Mouse (Mus musculus) stomach, embryonic 16.5 days (tissue): ENCODE data around the gene Acsl5. TPM values are rescaled to one million over a fixed set of nuclear protein-coding genes. Genes with fewer than 3 reads are reported as not detected.

Experiments
- ATAC-seq: fragments of 200-750 bp; cut with Nextera tagmentation; 2 replicates; pipeline ENCODE4 v1.8.0; 2017; ENCODE audit warnings: moderate number of reproducible peaks, moderate TSS enrichment; ENCODE audit not compliant: insufficient read depth, low FRiP score
- H3K27ac ChIP-seq: fragments of 300-500 bp; sonication (generic); 2 replicates; pipeline ENCODE4 v1.5.1; 2014; ENCODE audit warnings: low read length
- H3K27me3 ChIP-seq: fragments of 300-500 bp; sonication (generic); 2 replicates; pipeline ENCODE4 v1.6.1; 2014; ENCODE audit warnings: low read length, control low read depth, mixed read lengths; ENCODE audit not compliant: control insufficient read depth, insufficient read depth
- H3K36me3 ChIP-seq: fragments of 300-500 bp; sonication (generic); 2 replicates; pipeline ENCODE4 v1.6.1; 2014; ENCODE audit warnings: low read length; ENCODE audit not compliant: control insufficient read depth, insufficient read depth
- H3K4me1 ChIP-seq: fragments of 300-500 bp; sonication (generic); 2 replicates; pipeline ENCODE4 v1.6.1; 2014; ENCODE audit warnings: low read length, control low read depth, mixed read lengths; ENCODE audit not compliant: control insufficient read depth, insufficient read depth
- H3K4me2 ChIP-seq: fragments of 300-500 bp; sonication (generic); 2 replicates; pipeline ENCODE4 v1.6.1; 2014; ENCODE audit warnings: low read depth, low read length, mixed read lengths
- H3K4me3 ChIP-seq: fragments of 300-500 bp; sonication (generic); replicated peaks from 2 replicates; pipeline ENCODE4 v1.5.1; 2014; ENCODE audit warnings: mild to moderate bottlenecking, low read length
- H3K9ac ChIP-seq: fragments of 300-500 bp; sonication (generic); 2 replicates; pipeline ENCODE4 v1.6.1; 2014; ENCODE audit warnings: low read length
- H3K9me3 ChIP-seq: fragments of 300-500 bp; sonication (generic); replicated peaks from 2 replicates; pipeline ENCODE4 v1.6.1; 2016; ENCODE audit warnings: low read length, control low read depth; ENCODE audit not compliant: control insufficient read depth
- WGBS: fragments of 180-500 bp; shearing (Covaris S2); extraction: QIAGEN DNeasy Blood & Tissue Kit; methylation state at CpG from one replicate; pipeline ENCODE4 v1.1.7; 2014; 5-methylcytosine and 5-hydroxymethylcytosine counted together
- polyA plus RNA-seq: library from polyadenylated mRNA; unstranded; fragments of >200 nt; fragmentation: Nextera tagmentation; extraction: Ambion mirVana; gene quantifications from 2 replicates; pipeline ENCODE4 v1.2.1, GENCODE M21; 2015

Gene Acsl5
- polyA plus RNA-seq, 1 experiment from 2014 or later, result 151 TPM

DNA sequence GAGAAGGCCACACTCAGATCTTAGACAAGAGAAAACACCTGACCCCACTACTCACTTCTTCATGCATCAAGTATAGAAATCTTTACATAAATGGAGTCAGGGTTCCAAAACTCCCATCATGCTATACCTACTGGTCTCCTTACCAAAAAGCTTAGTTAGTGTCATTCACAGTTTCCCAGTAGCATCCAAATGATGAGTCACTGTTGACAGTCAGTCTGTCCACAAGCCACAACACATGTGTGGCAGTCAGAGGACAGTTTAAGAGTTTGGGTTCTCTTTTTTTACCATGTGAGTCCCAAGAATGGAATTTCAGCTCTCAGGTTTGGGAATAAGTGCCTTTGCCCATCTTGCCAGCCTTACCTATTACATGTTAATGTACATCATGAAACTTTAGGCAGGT, 37.2 kb downstream of the Acsl5 start:
- ATAC-seq, result no peak
- H3K9ac ChIP-seq, result no peak overlapping the region
- H3K9me3 ChIP-seq, result no peaks in the 10 kb centered on the region
- no peaks in the 10 kb centered on the region for H3K36me3 ChIP-seq
- H3K27ac ChIP-seq, result no peak overlapping the region
- no peaks in the 10 kb centered on the region for H3K27me3 ChIP-seq
- no peak overlapping the region for H3K4me2 ChIP-seq
- no peak overlapping the region for H3K4me3 ChIP-seq
- no peaks in the 10 kb centered on the region for H3K4me1 ChIP-seq

DNA sequence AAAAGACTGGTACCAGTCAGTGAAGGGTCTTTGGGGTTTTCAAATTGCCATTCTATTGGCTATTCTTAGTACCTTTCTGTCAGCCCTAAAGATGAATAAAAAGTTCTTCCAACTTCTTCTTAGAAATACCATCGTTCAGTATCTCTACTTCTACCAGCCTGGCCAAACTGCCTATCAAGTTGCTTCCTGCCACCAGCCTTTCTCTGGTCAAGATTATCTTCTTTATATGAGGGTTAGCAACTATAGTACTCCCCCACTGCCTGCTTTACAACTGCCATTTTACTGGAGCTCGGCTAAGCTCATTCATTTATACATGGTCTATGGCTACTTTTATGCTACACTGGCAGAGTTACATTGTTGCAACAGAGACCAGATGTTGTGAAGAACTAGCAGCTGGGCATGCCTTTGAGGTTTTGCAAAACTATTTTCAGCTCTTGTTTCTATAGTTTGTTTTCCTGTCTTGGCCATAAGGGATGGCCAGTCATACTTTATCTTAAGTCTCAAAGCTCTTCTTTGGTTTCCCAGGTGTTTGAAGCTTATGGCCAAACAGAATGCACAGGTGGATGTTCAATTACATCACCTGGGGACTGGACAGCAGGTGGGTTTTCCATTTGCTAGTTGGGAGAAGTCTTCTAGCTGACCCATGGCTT, 39.0 kb downstream of the Acsl5 start:
- WGBS, result 85% methylated on average over 2 of the region's 2 CpGs
- H3K36me3 ChIP-seq, result no peaks in the 10 kb centered on the region; the same call in 1 of the 2 replicates
- no peaks in the 10 kb centered on the region for H3K27me3 ChIP-seq

DNA sequence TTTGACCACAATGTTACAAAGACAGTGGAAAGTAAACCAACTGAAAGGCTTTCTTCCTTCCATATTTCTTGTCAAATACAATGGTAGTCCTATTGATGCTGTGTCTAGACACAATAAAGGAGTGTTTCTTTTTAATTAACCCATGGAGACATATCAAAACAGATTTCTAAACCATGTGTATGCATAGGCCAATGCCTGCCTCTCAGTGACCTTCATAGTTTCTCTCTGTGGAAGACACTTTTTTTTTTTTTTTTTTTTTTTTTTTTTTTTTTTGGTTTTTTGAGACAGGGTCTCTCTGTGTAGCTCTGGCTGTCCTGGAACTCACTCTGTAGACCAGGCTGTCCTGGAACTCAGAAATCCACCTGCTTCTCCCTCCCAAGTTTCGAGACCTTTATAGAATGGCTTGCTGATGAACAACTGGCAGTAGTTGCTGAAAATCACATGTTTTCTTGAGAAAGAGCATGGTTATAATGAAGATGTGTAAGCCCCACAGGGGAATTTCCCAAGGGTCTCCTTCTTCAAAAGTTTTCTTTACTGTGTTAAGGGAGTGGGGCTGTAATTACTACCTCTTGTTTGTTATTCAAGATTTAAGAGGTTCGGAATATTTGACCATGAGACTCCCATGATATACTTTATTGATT, 40.6 kb downstream of the Acsl5 start:
- Histone ChIP-seq H3K9ac (no peak overlapping the region), H3K4me1 (no peaks in the 10 kb centered on the region), H3K27me3 (no peaks in the 10 kb centered on the region), H3K36me3 (peaks cover 9% of the 10 kb centered on the region), H3K27ac (no peak overlapping the region), H3K4me3 (no peak overlapping the region), H3K4me2 (no peak overlapping the region), H3K9me3 (no peaks in the 10 kb centered on the region)
- no peak for ATAC-seq
- 92% methylated on average over 2 of the region's 2 CpGs for WGBS

More for the DNA sequence above, 39.0 kb downstream of the Acsl5 start:
- Histone ChIP-seq H3K9me3 (no peaks in the 10 kb centered on the region), H3K4me2 (no peak overlapping the region), H3K9ac (no peak overlapping the region), H3K4me3 (no peak overlapping the region), H3K27ac (no peak overlapping the region), H3K4me1 (no peaks in the 10 kb centered on the region)
- no peak for ATAC-seq

DNA sequence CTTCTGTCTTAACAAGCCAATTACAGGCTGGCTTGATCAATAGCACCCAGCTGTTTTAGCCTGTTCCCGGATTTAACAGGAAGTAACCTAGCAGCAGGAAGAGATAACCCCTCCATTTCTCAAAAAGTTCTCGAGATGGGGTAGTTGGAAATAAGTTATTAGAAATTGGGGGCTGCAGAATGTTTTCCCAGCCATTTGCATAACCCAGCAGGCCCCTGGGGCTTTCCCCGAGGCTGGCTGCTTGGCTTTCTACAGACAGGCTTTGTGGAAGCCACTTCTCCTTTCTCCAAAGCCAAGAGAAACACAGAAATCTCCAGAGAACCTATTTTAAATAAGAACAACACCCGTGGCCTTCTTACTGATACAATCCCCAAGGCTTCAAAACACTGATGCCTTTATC, 41.4 kb downstream of the Acsl5 start:
- Histone ChIP-seq H3K36me3 (peaks cover 10% of the 10 kb centered on the region), H3K4me2 (no peak overlapping the region), H3K4me3 (no peak overlapping the region), H3K27me3 (no peaks in the 10 kb centered on the region), H3K9ac (no peak overlapping the region), H3K4me1 (no peaks in the 10 kb centered on the region), H3K9me3 (no peaks in the 10 kb centered on the region), H3K27ac (no peak overlapping the region)
- WGBS, result 43% methylated on average over 4 of the region's 4 CpGs
- no peak for ATAC-seq

DNA sequence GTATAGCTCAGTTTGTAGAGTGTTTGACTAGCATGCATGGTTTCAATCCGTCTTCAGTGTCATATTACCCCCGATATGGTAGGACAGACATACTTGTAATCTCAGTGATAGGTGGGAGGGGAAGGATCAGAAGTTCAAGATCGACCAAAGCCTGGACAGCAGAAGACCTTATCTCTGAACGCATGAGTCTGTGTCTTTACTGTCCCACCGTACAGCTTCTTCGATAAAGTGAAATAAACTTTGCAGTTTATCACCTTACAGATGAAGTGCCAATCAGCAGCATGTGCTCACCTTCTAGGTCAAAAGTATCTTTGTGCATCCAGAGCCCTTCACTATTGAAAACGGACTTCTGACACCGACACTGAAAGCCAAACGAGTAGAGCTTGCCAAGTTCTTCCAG, 43.3 kb downstream of the Acsl5 start:
- 86% methylated on average over 9 of the region's 9 CpGs for WGBS
- no peaks in the 10 kb centered on the region for H3K27me3 ChIP-seq
- no peak overlapping the region for H3K27ac ChIP-seq
- no peaks in the 10 kb centered on the region for H3K9me3 ChIP-seq
- no peak overlapping the region for H3K4me2 ChIP-seq
- H3K4me1 ChIP-seq, result no peaks in the 10 kb centered on the region
- ATAC-seq, result no peak
- no peak overlapping the region for H3K4me3 ChIP-seq
- H3K36me3 ChIP-seq, result peaks cover 10% of the 10 kb centered on the region
- H3K9ac ChIP-seq, result no peak overlapping the region

DNA sequence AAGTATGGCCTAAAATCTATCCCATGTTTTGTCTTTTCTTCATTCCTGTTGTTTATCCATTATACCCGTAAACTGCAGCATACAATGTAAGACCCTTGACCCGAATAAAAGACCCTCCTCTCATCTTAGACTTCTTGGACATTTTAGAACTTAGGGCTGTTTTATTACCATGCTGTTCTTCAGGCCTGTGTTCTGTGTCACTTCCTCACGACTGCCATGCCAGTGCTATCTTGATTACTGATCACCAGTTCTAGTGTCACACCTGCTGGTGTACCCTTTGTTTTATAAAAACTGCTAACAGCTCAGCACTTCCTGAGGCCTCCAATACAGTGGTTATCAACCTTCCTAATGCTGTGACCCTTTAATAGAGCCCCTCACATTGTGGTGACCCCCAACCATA, 43.8 kb downstream of the Acsl5 start:
- H3K27me3 ChIP-seq, result no peaks in the 10 kb centered on the region
- no peak overlapping the region for H3K27ac ChIP-seq
- WGBS, result 80% methylated on average over 3 of the region's 3 CpGs
- H3K9me3 ChIP-seq, result no peaks in the 10 kb centered on the region
- no peaks in the 10 kb centered on the region for H3K4me1 ChIP-seq
- H3K4me2 ChIP-seq, result no peak overlapping the region
- no peak overlapping the region for H3K4me3 ChIP-seq
- no peak for ATAC-seq
- H3K36me3 ChIP-seq, result peaks cover 10% of the 10 kb centered on the region
- H3K9ac ChIP-seq, result no peak overlapping the region

DNA sequence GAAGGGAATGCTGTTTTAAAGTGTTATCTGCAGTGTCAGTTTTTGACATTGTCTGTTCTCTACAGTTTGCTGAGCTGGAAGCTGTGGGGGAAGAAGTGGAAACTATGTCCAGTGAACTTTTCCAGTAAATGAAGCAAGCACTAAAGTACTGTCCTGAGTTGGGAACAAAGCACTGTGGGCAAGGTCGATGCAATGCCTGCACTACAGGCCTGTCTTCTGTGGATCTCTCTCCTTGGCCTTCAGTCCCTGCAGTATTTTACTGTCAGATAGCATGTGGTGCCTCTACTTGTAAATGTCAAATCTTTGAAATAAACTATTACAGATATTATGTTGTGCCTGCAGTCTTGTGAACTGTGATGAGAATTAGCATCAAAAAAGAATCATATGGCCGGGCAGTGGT, 44.6 kb downstream of the Acsl5 start:
- WGBS, result 93% methylated on average over 2 of the region's 2 CpGs
- ATAC-seq, result no peak
- H3K9ac ChIP-seq, result no peak overlapping the region
- no peaks in the 10 kb centered on the region for H3K4me1 ChIP-seq
- H3K4me2 ChIP-seq, result no peak overlapping the region
- peaks cover 10% of the 10 kb centered on the region for H3K36me3 ChIP-seq
- no peak overlapping the region for H3K4me3 ChIP-seq
- H3K27ac ChIP-seq, result no peak overlapping the region
- no peaks in the 10 kb centered on the region for H3K27me3 ChIP-seq
- H3K9me3 ChIP-seq, result no peaks in the 10 kb centered on the region

DNA sequence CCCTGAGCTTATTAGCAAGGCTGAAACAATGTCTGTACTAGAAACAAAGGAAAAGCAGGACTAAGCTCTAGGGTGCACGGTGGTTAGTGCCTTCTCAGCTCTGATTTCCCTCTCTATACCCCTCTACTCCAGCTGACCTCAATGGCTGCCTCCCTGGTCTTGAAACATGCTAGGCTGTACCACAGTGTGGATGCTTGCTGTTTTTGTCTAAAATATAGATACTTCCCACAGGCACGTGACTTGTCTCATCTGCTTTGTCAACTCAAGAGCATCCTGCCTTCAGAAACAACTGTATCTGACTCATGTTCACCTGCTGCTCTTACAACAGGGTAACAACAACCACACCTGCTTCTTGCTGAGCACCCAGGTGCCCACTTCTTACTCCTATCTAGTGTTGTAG, 45.8 kb downstream of the Acsl5 start:
- no peaks in the 10 kb centered on the region for H3K4me1 ChIP-seq
- no peak overlapping the region for H3K4me3 ChIP-seq
- WGBS, result 91% methylated on average over 2 of the region's 2 CpGs
- no peak for ATAC-seq
- H3K36me3 ChIP-seq, result peaks cover 10% of the 10 kb centered on the region
- H3K27me3 ChIP-seq, result no peaks in the 10 kb centered on the region
- no peak overlapping the region for H3K27ac ChIP-seq
- H3K9ac ChIP-seq, result no peak overlapping the region
- H3K9me3 ChIP-seq, result no peaks in the 10 kb centered on the region
- no peak overlapping the region for H3K4me2 ChIP-seq

DNA sequence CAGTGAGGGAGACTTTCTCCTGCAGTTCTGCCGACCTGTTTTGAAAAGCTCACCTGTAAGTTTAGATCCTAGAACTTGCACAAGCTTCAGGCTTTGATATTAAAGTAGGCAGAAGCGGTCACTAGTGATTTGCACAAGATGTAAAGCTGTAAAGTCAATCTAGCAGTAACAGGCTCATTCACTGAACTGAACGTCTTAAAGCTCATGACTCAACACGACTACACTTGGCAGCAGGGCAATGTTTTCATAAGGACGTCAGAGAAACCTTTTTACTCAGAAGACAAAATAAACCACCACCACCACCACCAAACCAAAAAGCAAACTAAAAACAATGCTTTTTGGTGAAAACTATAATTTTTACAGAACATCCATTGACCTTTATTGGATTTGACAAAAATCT, 46.2 kb downstream of the Acsl5 start:
- Histone ChIP-seq H3K4me3 (no peak overlapping the region), H3K9ac (no peak overlapping the region), H3K36me3 (peaks cover 10% of the 10 kb centered on the region), H3K4me1 (no peaks in the 10 kb centered on the region), H3K27me3 (no peaks in the 10 kb centered on the region), H3K4me2 (no peak overlapping the region), H3K27ac (no peak overlapping the region), H3K9me3 (no peaks in the 10 kb centered on the region)
- WGBS, result 80% methylated on average over 5 of the region's 5 CpGs
- ATAC-seq, result no peak
